Mouse (Mus musculus) activated CD4-positive, CD25-positive, alpha-beta regulatory T cell, adult 4 months (primary cell): ENCODE results near the gene Lsm14b. TPM values are rescaled to one million over a fixed set of nuclear protein-coding genes. Genes with fewer than 3 reads are reported as not detected.

Source experiments
- ATAC-seq: one replicate; pipeline ENCODE4 v1.8.0; 2017
- polyA plus RNA-seq, 2 experiments: library from polyadenylated mRNA; unstranded; fragments of 100-300 nt; shearing (Covaris generic); gene quantifications; one replicate each; pipeline ENCODE4 v1.2.1; 2017

Lsm14b gene
- polyA plus RNA-seq, 2 experiments from 2014 or later: 3.3 to 4.1 TPM

DNA sequence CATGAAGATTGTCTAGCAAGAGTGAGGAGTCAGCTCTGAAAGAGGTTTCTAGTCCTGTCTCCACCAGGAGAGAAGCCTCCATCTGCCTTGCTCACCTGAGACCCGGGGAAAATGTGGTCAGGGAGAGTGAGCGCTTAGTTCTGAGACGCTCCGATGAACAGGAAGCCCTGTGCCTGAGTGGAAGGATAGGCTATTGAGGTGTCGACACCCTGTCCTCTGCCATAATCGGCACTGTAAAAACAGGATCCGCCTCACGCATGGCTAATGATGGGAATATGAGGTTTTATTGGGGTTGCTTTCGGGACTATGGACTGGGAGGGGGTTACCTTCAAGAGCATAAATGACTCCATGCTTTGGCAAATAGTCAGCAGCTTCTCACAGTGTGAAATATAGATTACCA, 6.2 kb upstream of the Lsm14b start:
- no peak for ATAC-seq

DNA sequence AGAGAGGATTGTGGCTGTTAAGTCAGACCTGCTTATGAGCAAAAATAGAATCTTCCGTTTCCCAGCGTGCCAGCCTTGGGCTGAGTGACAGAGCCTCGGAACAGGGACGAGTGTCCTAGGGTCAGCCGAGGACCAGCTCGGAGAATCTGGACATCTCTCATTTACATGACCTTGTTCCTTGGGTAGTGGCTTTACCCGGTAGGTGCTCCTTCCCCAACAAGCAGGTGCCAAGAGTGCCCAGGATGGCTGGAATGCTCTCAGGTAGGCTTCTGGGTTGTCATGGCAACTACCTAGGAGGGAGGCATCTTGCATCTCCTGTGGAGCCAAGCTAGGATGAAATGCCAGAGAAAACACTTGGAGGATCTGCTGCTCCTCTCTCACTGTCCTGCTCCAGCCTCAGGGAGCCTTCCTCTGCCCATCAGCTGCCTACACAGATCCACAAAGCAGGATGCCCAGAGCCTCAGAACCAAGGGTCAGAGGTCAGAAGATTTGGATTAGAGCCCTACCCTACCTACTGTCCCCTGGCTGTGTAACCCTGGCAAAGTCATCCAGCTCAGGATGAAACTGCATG, 4.6 kb upstream of the Lsm14b start:
- no peak for ATAC-seq

DNA sequence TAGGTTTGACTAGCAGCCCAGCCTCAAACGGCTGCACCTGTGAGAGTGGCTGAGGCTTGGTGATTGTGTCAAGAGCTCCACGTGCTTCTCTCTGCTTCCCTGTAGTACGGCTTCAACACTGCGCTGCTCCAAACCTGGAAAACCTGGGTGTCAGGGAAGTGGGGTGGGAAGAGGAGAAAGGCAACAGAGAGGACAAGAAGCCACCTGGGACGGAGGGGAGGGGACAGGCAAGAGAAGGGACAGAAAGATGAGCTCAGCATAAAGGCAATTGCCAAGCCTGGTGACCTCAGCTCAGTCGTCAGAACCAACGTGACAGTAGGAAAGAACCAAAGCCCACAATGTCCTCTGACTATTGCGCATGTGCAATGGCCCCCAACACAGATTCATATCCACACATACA, 3.9 kb upstream of the Lsm14b start:
- ATAC-seq: no peak

DNA sequence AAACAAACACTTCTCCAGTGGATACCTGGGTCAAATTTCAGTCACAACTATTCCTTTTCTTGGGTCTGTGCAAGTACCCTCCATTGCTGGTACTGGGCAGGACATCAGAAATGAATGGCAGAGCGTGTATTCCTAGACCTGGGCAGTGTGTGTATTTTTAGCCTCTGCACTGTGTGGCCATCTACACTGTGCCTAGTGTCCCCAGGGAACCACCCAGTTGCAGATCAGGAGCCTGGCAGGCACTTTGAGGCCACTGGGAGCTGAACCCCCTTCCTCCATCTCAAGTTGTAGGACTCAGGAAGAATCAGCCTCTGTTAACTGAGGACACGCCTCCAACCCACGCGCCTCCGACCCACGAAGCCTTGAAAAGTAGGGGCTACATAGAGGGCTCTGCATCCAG, 2.0 kb upstream of the Lsm14b start:
- ATAC-seq: no peak

DNA sequence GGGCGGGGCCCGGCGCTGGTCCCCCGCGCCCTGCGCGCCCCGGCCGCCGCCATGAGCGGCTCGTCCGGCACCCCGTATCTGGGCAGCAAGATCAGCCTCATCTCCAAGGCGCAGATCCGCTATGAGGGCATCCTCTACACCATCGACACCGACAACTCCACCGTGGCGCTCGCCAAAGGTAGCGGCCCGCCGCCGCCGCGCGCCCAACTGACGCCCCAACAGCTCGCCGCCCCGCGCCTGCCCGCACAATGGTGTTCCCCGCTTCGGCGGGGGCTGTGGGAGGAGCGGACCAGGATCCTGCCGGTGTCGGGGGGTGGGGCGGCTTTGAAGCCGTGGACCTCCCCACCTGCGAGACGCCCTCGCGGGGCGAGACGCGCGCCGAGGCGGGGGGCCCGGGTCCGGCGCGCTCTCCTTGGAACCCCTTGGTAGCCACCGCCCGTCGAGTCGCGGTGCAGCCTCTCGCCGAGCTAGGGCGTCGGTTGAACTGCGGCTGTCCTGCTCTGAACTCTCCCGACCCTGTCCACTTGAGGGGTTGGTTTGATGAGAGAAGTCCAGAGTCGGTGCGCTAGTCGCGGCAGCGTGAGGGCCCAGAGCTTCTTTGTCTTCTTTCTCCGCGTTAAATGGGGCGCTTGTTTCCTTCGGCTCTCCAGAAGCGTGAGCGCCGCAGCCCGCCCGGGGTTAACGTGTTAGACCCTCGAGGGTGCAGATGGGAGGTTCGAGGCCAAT, 511 bp downstream of the Lsm14b start:
- peak; percentile 5 for ATAC-seq

DNA sequence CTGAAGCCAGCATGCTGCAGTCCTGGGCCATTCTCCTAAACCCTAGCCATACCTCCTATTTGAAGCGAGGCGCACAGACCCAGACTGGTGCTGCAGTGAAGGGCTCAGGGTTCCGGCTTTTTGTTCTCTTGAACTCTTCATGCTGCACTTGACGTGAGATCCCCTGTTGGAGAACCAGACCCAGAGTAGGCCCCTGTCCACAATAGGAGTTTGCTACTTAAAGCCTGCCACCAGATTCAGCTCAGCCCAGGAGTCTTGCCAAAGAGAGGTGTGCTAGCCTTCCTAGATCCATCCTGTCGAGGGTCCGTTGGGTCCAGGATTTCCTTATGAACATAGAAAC, 1.0 kb downstream of the Lsm14b start:
- no peak for ATAC-seq

DNA sequence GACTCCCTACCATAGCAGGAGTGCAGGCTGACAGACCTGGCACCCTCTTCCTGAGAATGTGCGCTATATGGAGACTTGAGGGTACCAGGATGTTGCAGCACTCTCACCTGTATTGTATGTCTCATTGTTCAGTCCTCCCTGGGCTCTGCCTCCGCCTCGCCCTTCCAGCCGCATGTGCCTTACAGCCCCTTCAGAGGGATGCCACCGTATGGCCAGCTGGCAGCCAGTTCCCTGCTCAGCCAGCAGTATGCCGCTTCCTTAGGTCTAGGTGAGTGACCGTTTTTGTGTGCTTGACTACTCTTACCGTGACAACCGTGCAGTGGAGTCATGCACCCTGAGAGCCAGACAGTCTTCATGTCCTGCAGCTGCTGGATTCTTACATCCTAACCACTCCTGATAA, 3.0 kb downstream of the Lsm14b start:
- ATAC-seq: no peak

DNA sequence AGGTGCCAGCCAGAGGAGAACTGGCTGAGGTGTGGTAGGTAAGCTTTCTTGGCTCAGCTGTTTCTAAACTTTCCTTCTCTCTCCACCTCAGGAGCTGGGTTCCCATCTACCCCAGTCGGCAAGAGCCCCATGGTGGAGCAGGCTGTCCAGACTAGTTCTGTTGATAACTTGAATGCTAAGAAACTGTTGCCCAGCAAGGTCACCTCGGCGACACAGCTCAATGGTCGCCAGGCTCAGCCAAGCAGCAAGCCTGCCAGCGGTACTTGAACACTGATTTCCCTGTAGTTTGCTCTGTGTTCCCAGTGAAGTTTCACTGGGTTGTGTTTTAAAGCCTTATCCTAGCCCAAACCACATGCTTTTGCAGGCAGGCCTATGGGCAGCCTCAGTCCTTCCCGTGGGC, 6.5 kb downstream of the Lsm14b start:
- no peak for ATAC-seq

DNA sequence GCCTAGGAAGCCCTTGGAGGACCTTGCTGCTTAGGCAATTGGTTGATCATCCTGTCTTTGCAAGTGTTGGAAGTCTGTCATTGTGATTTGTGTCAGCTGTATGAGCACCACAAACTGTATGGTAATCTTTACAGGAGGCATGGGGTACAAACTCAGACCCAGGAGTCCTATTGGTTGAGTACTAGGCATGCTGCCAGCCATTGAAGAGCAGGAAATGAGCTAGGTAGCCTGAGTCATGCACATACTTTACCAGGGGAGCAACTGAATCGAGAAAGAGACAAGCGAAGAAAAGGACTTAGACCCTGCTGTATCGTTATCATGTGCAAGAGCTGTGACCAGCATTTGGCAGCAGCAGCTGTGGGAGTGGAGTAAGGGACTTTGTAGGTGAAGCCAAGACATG, 8.1 kb downstream of the Lsm14b start:
- ATAC-seq: no peak

DNA sequence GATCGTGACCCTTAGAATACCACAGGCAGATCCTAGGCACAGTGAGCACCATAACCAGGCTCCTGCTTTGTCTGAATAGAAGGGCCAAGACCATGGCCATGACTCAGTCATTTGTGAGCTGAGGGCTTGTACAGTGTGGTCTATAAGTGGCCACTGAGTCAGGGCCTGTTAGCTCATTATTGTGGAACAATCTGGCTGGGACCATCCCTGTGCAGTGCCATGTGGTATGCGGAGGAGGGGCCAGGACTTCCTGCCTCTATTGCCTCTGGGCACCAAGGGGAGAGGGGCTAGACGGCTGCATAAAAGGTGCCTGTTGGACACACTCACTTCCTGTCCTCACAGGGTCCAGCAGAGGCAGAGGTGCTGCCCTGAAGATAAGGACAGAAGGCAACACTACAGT, 9.2 kb downstream of the Lsm14b start:
- ATAC-seq: no peak

DNA sequence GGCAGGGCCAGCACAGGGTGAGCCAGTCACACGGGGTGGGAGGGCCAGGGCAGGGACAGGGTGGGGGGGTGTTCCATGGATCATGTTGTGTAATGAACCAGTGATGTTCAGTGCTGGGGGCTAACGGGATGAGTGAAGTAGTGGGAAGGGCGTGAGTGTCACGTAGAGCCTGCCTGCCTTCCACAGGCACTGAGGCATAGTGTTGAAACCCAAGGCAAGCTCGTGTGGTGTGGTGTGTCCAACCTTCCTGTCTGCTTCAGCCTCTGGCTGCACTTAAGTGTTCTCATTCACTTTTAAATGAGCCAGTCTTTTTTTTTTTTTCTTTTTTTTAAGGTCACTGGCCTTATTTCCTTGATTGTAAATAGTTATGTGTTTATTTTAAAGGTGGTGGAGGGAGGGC, 10.0 kb downstream of the Lsm14b start:
- ATAC-seq: no peak

DNA sequence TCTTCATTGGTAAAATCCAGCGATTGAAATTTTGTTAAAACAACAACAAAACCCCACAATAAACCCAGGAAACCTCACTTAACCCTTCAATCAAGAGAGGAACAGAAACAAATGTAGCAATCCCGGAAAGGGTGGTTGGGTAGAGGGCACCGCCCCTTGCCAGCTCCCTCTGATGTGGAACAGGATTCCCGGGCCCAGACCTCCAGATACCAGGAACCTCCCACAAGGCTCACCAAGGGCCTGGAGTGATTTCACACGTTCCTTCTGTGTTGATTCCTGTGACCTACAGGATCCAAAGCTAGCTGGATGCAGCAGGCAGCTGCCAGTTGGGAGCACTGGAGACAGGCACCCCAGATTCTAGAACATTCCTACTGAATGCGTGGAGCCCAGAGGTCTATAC, 15.6 kb downstream of the Lsm14b start:
- ATAC-seq: no peak

DNA sequence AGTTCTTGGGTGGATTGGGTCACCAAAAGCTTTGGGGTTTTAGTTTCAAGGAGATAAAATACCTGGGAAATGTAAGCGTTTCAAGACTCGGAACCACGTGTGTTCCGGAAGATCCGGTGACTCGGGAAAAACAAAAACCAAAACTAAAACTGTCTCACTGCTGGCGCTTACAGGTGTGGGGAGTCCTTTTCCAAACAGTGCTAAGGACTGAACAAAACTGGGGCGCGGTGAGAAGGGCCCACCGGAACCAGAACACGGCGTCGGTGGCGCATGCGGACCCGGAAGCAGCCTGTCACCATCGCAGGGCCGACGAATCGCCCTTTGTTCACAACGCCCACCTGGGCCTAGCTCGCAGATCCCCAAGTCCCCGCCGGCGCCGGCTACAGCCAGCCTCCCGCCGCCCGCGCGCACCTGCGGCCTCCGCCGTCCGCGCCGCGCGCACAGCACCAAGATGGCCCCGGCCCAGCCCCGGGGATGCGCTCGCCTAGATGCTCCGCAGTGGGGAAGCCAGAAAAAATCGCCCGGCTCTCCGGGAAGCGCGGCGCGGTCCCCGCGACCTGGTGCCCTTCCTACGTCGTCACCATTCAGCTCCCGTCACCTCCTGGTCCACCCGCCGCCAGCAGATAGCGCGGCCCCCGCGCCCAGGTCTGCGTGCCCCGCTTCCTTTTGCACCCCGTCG, 16.9 kb downstream of the Lsm14b start:
- ATAC-seq: peak; percentile 44

DNA sequence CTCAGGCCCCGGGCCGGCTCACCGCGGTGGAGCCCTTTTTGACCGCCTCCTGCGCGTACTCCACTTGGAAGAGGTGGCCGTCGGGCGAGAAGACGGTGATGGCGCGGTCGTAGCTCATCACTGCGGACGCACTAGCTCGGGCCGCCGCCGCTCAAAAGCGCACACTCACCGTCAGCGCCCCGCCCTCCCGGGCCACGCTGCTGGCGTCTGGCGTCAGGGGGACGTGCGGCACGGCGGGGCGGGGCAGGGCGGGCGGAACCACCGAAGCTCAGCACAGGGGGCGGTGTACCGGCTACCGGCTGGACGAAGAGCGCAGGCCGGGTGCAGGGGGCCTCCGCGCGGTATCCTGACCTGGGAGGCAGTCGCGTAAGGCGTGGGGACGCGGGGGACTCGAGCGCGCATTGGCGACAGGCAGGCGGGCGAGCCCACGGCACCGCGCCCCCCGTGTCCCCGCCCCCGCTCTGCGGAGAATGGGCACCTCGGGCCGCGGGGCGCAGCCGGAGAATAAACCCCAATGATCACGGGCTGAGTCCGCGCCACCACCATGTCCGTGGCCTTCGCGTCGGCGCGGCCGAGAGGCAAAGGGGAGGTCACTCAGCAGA, 17.6 kb downstream of the Lsm14b start, which contains the start of the genes Psma7 and Ss18l1:
TSS of gene Psma7 (minus strand) at position 178 of the 602 bp plus-strand sequence.
TSS of gene Ss18l1 (plus strand) at position 254 of the 602 bp plus-strand sequence.
- ATAC-seq: peak; percentile 79

DNA sequence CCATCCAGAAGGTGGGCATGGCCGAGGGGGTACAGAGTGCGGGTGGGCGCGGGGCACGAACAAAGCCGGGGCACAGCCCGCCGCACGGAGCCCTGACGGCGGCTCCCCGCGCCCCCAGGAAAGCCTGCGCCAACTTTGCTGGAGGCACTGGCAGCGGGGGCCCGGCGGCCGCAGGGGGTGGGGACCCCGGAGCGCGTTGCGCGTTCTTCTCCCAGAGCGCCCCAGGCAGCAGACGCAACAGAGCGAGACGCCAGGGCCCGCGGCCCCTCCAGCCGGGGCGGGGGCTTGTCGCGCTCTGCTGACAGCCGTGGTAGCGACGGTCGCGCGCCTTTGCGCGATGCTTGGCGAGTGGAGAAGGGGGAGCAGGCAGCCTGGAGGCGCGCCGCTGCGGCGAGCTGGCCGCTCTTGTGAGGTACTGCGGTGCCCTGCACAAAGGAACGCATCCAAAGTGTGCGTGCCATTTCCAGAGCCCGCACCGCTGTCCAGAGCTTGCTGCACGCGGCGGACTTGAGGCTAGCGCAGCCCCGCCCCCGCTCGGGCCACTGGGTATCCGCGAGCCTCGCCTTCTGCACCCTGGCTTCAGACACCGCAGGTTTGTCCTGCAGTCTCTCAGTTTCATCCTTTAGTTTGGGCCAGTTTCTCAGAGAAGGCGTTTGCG, 18.2 kb downstream of the Lsm14b start:
- peak; percentile 8 for ATAC-seq

DNA sequence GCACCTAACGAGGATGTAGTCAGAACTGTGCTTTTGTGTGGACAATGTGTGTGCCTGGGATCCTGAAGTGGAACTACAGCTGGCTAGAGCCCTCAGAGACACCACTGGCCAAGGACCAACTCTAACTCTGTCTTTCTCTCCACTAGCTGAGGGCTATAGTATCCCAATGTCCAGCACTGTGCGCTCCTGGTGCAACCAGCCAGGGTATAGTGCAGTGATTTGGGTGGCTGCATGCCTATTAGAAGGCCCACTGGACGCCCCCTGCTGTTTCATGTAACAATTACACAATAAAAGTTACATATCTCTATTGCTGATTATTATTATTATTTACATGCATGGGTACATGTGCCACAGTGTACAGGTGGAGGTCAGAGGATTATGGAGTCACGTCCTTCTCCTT, 20.5 kb downstream of the Lsm14b start:
- ATAC-seq: no peak

DNA sequence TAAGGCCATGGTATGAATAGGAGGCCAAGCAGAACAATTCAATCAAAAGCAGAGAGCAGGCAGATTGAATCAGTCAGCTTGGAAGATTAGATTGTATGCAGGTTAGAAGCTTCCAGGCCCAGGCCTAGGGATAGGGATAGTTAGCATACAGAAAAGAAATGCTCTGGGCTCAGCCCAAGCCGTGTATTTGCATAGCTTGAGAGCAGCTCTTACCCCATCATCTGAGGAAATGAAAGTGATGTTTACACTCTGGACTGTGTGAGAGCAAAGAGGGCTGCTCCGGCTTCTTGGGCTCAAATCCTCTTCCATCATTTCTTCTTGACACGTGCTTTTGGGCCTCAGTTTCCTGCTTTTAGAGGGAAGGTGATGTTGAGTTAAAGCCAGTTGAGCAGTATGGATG, 22.8 kb downstream of the Lsm14b start:
- ATAC-seq: no peak

DNA sequence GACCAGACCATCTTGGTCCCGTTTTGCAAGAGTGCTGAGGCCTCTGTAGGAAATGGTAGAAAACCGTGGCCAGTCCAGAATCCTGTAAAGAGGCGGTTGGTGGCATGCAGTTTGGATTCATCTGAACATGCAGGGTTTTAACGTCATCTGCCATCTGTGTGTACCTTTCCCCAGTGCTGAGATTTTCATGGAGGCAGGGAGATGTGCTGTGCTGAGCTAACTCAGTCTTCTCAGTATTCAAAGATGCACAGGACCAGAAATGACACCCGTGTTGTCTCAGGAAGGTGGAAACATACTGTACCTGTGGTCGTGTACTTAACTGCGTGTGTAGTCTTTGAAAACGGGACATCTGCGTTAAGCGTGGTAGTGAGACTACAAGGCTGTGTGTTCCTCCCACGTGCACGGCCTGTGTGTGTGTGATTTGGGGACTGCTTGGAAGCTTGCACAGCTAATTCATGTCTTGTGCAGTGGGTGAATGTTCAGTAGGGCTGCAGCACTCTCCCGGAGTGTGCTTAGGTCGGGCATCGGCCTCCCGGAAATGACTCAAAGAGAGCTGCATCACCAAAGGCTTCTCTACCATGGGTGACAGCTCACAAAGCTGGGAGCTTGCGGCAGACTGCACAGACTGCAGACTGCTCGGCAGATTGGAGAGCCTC, 23.3 kb downstream of the Lsm14b start:
- no peak for ATAC-seq

DNA sequence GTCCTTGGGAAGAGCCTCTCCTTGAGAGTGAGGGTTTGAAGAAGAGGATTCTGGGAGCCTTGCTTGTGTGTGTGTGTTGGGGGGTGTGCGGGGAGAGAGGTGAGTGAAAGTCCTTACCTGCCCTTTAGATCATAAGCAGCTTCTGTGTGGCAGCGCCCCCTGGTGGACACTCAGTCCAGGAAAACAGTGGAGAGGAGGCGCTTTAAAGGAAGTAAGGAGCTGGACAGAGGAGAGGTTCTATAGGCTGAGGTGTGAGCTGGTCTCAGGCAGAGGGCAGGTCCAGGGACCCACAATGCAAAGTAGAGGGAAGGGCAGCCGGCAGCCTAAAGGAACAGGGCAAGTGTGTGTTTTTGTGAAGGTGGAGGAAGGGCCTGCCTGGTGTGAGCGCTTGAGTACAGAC, 26.2 kb downstream of the Lsm14b start:
- ATAC-seq: peak; percentile 80

DNA sequence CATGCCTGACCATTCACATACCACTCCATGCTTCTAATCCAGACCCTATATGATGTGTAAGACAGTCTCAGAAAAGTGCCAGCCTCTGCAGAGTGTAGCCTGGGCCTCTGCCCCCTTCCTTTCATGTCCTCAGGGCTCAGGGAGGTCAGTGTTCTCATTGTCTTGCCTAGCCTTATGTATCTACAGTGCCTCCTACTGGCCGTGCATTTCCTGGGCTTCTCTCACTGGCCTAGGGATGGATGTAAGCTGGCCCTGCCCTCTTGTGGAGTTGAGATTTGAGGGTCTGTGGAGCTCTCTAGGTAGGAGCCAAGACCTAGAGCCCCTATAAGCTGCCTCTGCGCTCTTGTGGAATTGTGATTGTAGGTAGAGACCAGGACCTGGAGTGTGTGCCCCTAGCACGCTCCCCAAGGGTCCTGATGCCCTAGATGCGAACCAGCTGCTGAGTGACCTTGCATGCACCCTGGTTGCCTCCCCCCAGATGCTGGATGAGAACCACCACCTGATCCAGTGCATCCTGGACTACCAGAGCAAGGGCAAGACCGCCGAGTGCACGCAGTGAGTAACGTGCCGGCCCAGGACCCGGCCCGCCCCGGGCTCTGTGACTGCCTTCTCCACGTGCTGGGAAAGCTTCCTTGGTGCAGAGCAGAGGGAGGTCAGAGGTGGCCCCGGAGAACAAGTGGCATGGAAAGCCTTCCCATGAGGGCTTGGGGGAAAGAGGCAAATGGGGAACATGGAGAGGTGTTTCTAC, 27.4 kb downstream of the Lsm14b start:
- ATAC-seq: no peak

DNA sequence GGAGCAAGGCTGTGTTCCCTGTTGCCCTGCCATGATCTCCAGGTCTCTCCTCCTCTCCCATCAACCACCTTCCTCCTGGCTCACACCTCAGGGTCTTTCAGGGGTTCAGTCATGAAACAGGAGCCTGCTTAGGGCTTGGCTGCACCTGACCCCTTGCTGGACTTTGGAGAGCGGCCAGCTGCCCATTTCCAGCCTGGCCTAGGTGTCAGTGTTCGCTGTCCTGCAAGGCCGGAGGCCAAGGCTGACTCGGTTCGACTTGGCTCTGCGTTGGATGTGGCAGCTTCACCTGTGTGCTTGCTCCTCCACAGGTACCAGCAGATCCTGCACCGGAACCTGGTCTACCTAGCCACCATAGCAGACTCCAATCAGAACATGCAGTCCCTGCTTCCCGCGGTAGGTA, 28.2 kb downstream of the Lsm14b start:
- ATAC-seq: no peak
